Comparison of ENCODE assay signal across 8 mouse cellular contexts in genomic region chr6:83571840-83572667, GRCm38 (mm10). TPM values are rescaled to one million over a fixed set of nuclear protein-coding genes. Genes with fewer than 3 reads are reported as not detected.
DNase-seq lines count a peak whose midpoint lies in the region; ATAC-seq lines count a peak whose summit lies in the region.

No protein-coding gene starts in this region.

- H3K27me3 ChIP-seq in hindbrain, embryonic 15.5 days, result 0 out of 2 replicates have a peak, but pooled peaks cover 6% of the 10 kb centered on the region

- peak overlapping the region; percentile 51 for H3K9ac ChIP-seq in hindbrain, embryonic 15.5 days

- H3K9me3 ChIP-seq in hindbrain, embryonic 15.5 days, result no peaks in the 10 kb centered on the region

- peak overlapping the region; percentile 89 for H3K27ac ChIP-seq in hindbrain, embryonic 15.5 days (replicated peaks)

- H3K4me1 ChIP-seq in hindbrain, embryonic 15.5 days (replicated peaks), result peaks cover 21% of the 10 kb centered on the region

- peak overlapping the region; percentile 83 for H3K4me2 ChIP-seq in hindbrain, embryonic 15.5 days

- peak; percentile 82 for DNase-seq in T-cell, adult 2 months (ENCODE audit: low spot score)
- DNase-seq in cerebellum, postnatal 36 days, result peak; percentile 85 to 86
- peak; percentile 88 to 94 for DNase-seq in frontal cortex, postnatal 36 days (ENCODE audit: low spot score in 2 of 2)
- peak; percentile 90 for DNase-seq in left cerebral cortex, adult 11 months (ENCODE audit: low spot score)
- DNase-seq in lung, postnatal 4 days, result peak; percentile 91
- peak; percentile 82 for DNase-seq in retina, postnatal 7 days (ENCODE audit: low read depth, low spot score)
- DNase-seq in urinary bladder, adult 2 months (ENCODE audit: low spot score), result peak; percentile 64

- WGBS in hindbrain, embryonic 15.5 days, result 5% methylated on average over 37 of the region's 37 CpGs

- peak overlapping the region; percentile 63 for H3K4me3 ChIP-seq in hindbrain, embryonic 15.5 days

- 0 out of 2 replicates have a peak, but pooled peaks cover 4% of the 10 kb centered on the region for H3K36me3 ChIP-seq in hindbrain, embryonic 15.5 days

- peak; percentile 96 for ATAC-seq in hindbrain, embryonic 15.5 days (ENCODE audit: low FRiP score, low read depth)

RNA-seq across cellular contexts. Expression of gene Stambp, which starts 0.5 kb away (rescaled TPM):
- polyA plus RNA-seq in hindbrain, embryonic 15.5 days (2015; fragmentation: Nextera tagmentation; extraction: Ambion mirVana), result 55.4 and 62.9 TPM in 2 replicates
- polyA plus RNA-seq in urinary bladder, adult 2 months (2012; rRNA removed), result 27.6 and 28.4 TPM in 2 replicates

RNA-seq across cellular contexts. Expression of gene Actg2, which starts 36.0 kb away (rescaled TPM):
- 3.3 and 3.6 TPM in 2 replicates for polyA plus RNA-seq in hindbrain, embryonic 15.5 days (2015; fragmentation: Nextera tagmentation; extraction: Ambion mirVana)
- 8,061 and 9,269 TPM in 2 replicates for polyA plus RNA-seq in urinary bladder, adult 2 months (2012; rRNA removed)

Comparison
In these comparisons a context has a peak if more than half of its experiments do, and no peak if none do; other contexts are left out.
1. Peak in every context shown above with its lines: DNase-seq, ATAC-seq, H3K4me3 ChIP-seq and H3K27ac ChIP-seq.
2. RNA of gene Actg2, which starts 36.0 kb away (polyA plus RNA-seq): 8,061 to 9,269 TPM in urinary bladder, adult 2 months; 3.3 to 3.6 TPM in hindbrain, embryonic 15.5 days; every median in the first group is over 1,000 times any median in the second.